Mouse (Mus musculus): ENCODE measurements around the gene Lekr1. TPM values are rescaled to one million over a fixed set of nuclear protein-coding genes. Genes with fewer than 3 reads are reported as not detected.

The Lekr1 gene
- polyA plus RNA-seq, 1 experiment from 2014 or later = 5.5 TPM

DNA sequence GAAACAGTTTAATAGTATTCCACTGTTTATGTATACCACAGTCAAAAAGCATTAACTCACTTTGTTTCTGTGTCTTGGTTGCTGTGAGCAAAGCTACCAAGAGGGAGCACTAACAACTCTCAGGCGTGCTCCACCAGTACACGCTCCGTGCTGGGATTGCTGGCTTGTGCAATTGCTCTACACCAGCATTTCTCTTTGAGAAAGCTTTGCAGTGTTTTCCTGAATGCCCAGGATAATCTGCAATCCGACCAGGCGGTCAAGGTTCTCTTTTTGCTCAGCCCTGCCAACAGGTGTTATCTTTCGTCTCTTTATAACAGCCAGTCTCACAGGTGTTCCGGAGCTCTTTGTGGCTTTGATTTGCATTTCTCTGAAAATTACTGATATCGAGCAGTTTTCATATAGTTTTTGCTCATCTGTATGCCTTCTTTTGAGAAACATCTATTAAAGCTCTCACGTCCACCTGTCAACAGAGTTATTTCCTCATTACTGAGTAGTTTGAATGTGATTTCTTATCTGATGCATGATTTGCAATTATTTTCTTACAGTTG, 36.4 kb upstream of the Lekr1 start:
- H3K4me1 ChIP-seq (ENCODE audit: control insufficient read depth, insufficient read depth, low read length) = peaks cover 3% of the 10 kb centered on the region; the same call in 1 of the 2 replicates
- no peaks in the 10 kb centered on the region for H3K36me3 ChIP-seq (ENCODE audit: control insufficient read depth, insufficient read depth, low read length)
- no peak overlapping the region for H3K4me3 ChIP-seq (ENCODE audit: low read depth, low read length)
- no peak for DNase-seq (ENCODE audit: low spot score, missing footprints)
- WGBS = 85% methylated on average over 9 of the region's 9 CpGs
- no peak overlapping the region for H3K27ac ChIP-seq (ENCODE audit: low read depth, low read length)
- H3K9me3 ChIP-seq (ENCODE audit: control insufficient read depth, low read length) = no peaks in the 10 kb centered on the region
- H3K4me2 ChIP-seq = no peak overlapping the region
- no peaks in the 10 kb centered on the region for H3K27me3 ChIP-seq (ENCODE audit: control insufficient read depth, insufficient read depth, low read length)
- ATAC-seq (ENCODE audit: low FRiP score) = no peak
- no peak overlapping the region for H3K9ac ChIP-seq (ENCODE audit: low read length)

- H3K4me3 ChIP-seq (ENCODE audit: low read depth, low read length) = no peak overlapping the region
- no peak overlapping the region for H3K9ac ChIP-seq (ENCODE audit: low read length)
- 0 out of 2 replicates have a peak, but pooled peaks cover 5% of the 10 kb centered on the region for H3K4me1 ChIP-seq (ENCODE audit: control insufficient read depth, insufficient read depth, low read length)
- H3K36me3 ChIP-seq (ENCODE audit: control insufficient read depth, insufficient read depth, low read length) = no peaks in the 10 kb centered on the region
- DNase-seq (ENCODE audit: low spot score, missing footprints) = no peak
- WGBS = 85% methylated on average over 4 of the region's 4 CpGs
- no peak overlapping the region for H3K4me2 ChIP-seq
- no peaks in the 10 kb centered on the region for H3K9me3 ChIP-seq (ENCODE audit: control insufficient read depth, low read length)
- ATAC-seq (ENCODE audit: low FRiP score) = no peak
- H3K27ac ChIP-seq (ENCODE audit: low read depth, low read length) = no peak overlapping the region
- no peaks in the 10 kb centered on the region for H3K27me3 ChIP-seq (ENCODE audit: control insufficient read depth, insufficient read depth, low read length)
Observed at GRCm38 (mm10) chr3:65633604-65634003, 32.4 kb upstream of the Lekr1 start.

GRCm38 (mm10) chr3:65635983-65636382, 30.0 kb upstream of the Lekr1 start:
- Histone ChIP-seq H3K9ac (ENCODE audit: low read length) (no peak overlapping the region), H3K4me1 (ENCODE audit: control insufficient read depth, insufficient read depth, low read length) (0 out of 2 replicates have a peak, but pooled peaks cover 5% of the 10 kb centered on the region), H3K27me3 (ENCODE audit: control insufficient read depth, insufficient read depth, low read length) (no peaks in the 10 kb centered on the region), H3K27ac (ENCODE audit: low read depth, low read length) (no peak overlapping the region), H3K9me3 (ENCODE audit: control insufficient read depth, low read length) (no peaks in the 10 kb centered on the region), H3K4me3 (ENCODE audit: low read depth, low read length) (no peak overlapping the region), H3K4me2 (no peak overlapping the region), H3K36me3 (ENCODE audit: control insufficient read depth, insufficient read depth, low read length) (no peaks in the 10 kb centered on the region)
- ATAC-seq (ENCODE audit: low FRiP score) = no peak
- DNase-seq (ENCODE audit: low spot score, missing footprints) = no peak
- WGBS = 65% methylated on average over 9 of the region's 9 CpGs

- Histone ChIP-seq H3K9me3 (ENCODE audit: control insufficient read depth, low read length) (no peaks in the 10 kb centered on the region), H3K9ac (ENCODE audit: low read length) (no peak overlapping the region), H3K27me3 (ENCODE audit: control insufficient read depth, insufficient read depth, low read length) (no peaks in the 10 kb centered on the region), H3K36me3 (ENCODE audit: control insufficient read depth, insufficient read depth, low read length) (no peaks in the 10 kb centered on the region), H3K4me1 (ENCODE audit: control insufficient read depth, insufficient read depth, low read length) (0 out of 2 replicates have a peak, but pooled peaks cover 5% of the 10 kb centered on the region), H3K27ac (ENCODE audit: low read depth, low read length) (no peak overlapping the region), H3K4me2 (no peak overlapping the region), H3K4me3 (ENCODE audit: low read depth, low read length) (no peak overlapping the region)
- DNase-seq (ENCODE audit: low spot score, missing footprints) (no peak), ATAC-seq (ENCODE audit: low FRiP score) (peak; percentile 72)
- WGBS = 48% methylated on average over 7 of the region's 7 CpGs
Observed at GRCm38 (mm10) chr3:65637313-65637712, 28.7 kb upstream of the Lekr1 start.

GRCm38 (mm10) chr3:65638896-65639295, 27.1 kb upstream of the Lekr1 start:
- H3K4me3 ChIP-seq (ENCODE audit: low read depth, low read length) = no peak overlapping the region
- H3K27me3 ChIP-seq (ENCODE audit: control insufficient read depth, insufficient read depth, low read length) = no peaks in the 10 kb centered on the region
- ATAC-seq (ENCODE audit: low FRiP score) (no peak), DNase-seq (ENCODE audit: low spot score, missing footprints) (no peak)
- no peaks in the 10 kb centered on the region for H3K36me3 ChIP-seq (ENCODE audit: control insufficient read depth, insufficient read depth, low read length)
- no peaks in the 10 kb centered on the region for H3K9me3 ChIP-seq (ENCODE audit: control insufficient read depth, low read length)
- 93% methylated on average over 11 of the region's 11 CpGs for WGBS
- no peak overlapping the region for H3K4me2 ChIP-seq
- no peak overlapping the region for H3K9ac ChIP-seq (ENCODE audit: low read length)
- H3K27ac ChIP-seq (ENCODE audit: low read depth, low read length) = no peak overlapping the region
- H3K4me1 ChIP-seq (ENCODE audit: control insufficient read depth, insufficient read depth, low read length) = 0 out of 2 replicates have a peak, but pooled peaks cover 5% of the 10 kb centered on the region

- DNase-seq (ENCODE audit: low spot score, missing footprints) = no peak
- ATAC-seq (ENCODE audit: low FRiP score) = no peak
- H3K4me2 ChIP-seq = no peak overlapping the region
- no peaks in the 10 kb centered on the region for H3K27me3 ChIP-seq (ENCODE audit: control insufficient read depth, insufficient read depth, low read length)
- H3K36me3 ChIP-seq (ENCODE audit: control insufficient read depth, insufficient read depth, low read length) = no peaks in the 10 kb centered on the region
- H3K4me1 ChIP-seq (ENCODE audit: control insufficient read depth, insufficient read depth, low read length) = 0 out of 2 replicates have a peak, but pooled peaks cover 5% of the 10 kb centered on the region
- H3K4me3 ChIP-seq (ENCODE audit: low read depth, low read length) = no peak overlapping the region
- H3K9me3 ChIP-seq (ENCODE audit: control insufficient read depth, low read length) = no peaks in the 10 kb centered on the region
- 86% methylated on average over 5 of the region's 5 CpGs for WGBS
- no peak overlapping the region for H3K9ac ChIP-seq (ENCODE audit: low read length)
- no peak overlapping the region for H3K27ac ChIP-seq (ENCODE audit: low read depth, low read length)
Observed at GRCm38 (mm10) chr3:65639454-65640014, 26.5 kb upstream of the Lekr1 start.

DNA sequence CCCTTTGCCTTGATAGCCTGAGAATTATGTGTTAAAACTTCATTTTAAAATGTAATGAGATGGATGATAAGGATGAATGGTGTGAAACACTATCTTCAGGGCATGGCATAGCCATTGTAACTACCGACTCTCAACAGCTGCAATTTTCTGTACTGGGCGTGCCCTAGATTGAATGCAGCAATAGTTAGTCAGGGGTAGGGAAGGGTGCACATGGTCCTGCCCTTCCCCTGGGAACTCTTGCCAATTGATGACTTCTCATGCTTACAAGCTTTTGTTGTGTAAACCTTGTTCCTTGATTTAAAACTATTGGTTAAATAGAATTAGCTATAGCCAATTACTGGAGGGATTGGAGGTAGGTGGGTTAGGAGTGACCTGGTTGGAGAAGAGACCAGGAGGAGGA, 23.1 kb upstream of the Lekr1 start:
- Histone ChIP-seq H3K4me2 (no peak overlapping the region), H3K9ac (ENCODE audit: low read length) (no peak overlapping the region), H3K4me1 (ENCODE audit: control insufficient read depth, insufficient read depth, low read length) (no peaks in the 10 kb centered on the region), H3K27me3 (ENCODE audit: control insufficient read depth, insufficient read depth, low read length) (no peaks in the 10 kb centered on the region), H3K27ac (ENCODE audit: low read depth, low read length) (no peak overlapping the region), H3K9me3 (ENCODE audit: control insufficient read depth, low read length) (no peaks in the 10 kb centered on the region), H3K4me3 (ENCODE audit: low read depth, low read length) (no peak overlapping the region), H3K36me3 (ENCODE audit: control insufficient read depth, insufficient read depth, low read length) (no peaks in the 10 kb centered on the region)
- WGBS = 81% methylated on average over 2 of the region's 2 CpGs
- ATAC-seq (ENCODE audit: low FRiP score) = no peak
- no peak for DNase-seq (ENCODE audit: low spot score, missing footprints)

DNA sequence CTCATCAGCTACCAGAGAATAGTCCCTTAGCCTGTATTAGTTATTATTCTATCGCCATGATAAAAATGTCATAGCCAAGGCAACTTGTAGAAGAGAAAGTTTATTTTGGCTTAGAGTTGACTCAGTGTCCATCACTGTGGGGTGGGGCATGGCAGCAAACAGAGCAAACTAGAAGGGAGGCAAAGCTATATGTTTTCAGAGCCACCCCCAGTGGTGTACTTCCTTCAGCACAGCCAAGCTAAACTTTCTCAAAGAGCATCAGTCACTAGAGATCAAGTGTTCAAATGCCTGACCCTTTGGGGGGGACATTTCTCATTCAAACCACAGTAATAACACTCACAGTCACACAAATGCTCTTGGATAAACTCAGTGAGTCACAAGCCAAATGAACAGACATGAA, 22.4 kb upstream of the Lekr1 start:
- H3K27me3 ChIP-seq (ENCODE audit: control insufficient read depth, insufficient read depth, low read length) = no peaks in the 10 kb centered on the region
- no peak overlapping the region for H3K9ac ChIP-seq (ENCODE audit: low read length)
- ATAC-seq (ENCODE audit: low FRiP score) (no peak), DNase-seq (ENCODE audit: low spot score, missing footprints) (no peak)
- no peaks in the 10 kb centered on the region for H3K36me3 ChIP-seq (ENCODE audit: control insufficient read depth, insufficient read depth, low read length)
- H3K4me1 ChIP-seq (ENCODE audit: control insufficient read depth, insufficient read depth, low read length) = no peaks in the 10 kb centered on the region
- no peak overlapping the region for H3K4me3 ChIP-seq (ENCODE audit: low read depth, low read length)
- WGBS = 88% methylated on average over 1 of the region's 1 CpGs
- no peaks in the 10 kb centered on the region for H3K9me3 ChIP-seq (ENCODE audit: control insufficient read depth, low read length)
- H3K27ac ChIP-seq (ENCODE audit: low read depth, low read length) = no peak overlapping the region
- H3K4me2 ChIP-seq = no peak overlapping the region

DNA sequence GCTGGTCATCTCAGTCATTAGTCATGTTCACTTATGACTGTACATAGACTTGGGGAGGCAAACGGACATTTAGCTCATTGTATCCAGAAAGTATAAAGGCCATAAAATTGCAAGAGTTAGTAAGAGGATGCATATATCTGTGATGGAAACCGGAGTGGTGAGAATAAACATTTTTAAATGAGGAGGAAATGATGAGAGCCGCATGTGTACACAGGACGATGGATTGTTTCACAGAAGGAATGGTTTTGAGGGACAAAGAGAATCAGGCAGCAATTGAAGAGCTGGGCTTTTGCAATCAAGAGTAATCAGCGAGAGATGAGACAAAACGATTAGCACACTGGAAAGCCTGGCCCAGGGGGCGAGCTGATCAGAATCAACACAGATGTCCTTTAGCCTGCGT, 18.4 kb upstream of the Lekr1 start:
- DNase-seq (ENCODE audit: low spot score, missing footprints) = no peak
- no peaks in the 10 kb centered on the region for H3K36me3 ChIP-seq (ENCODE audit: control insufficient read depth, insufficient read depth, low read length)
- H3K27me3 ChIP-seq (ENCODE audit: control insufficient read depth, insufficient read depth, low read length) = no peaks in the 10 kb centered on the region
- no peak for ATAC-seq (ENCODE audit: low FRiP score)
- no peak overlapping the region for H3K27ac ChIP-seq (ENCODE audit: low read depth, low read length)
- no peak overlapping the region for H3K9ac ChIP-seq (ENCODE audit: low read length)
- H3K4me3 ChIP-seq (ENCODE audit: low read depth, low read length) = no peak overlapping the region
- no peaks in the 10 kb centered on the region for H3K9me3 ChIP-seq (ENCODE audit: control insufficient read depth, low read length)
- H3K4me1 ChIP-seq (ENCODE audit: control insufficient read depth, insufficient read depth, low read length) = no peaks in the 10 kb centered on the region
- WGBS = 80% methylated on average over 8 of the region's 8 CpGs
- no peak overlapping the region for H3K4me2 ChIP-seq

Data from midbrain, embryonic 11.5 days (tissue).